In the genomic region with DNA sequence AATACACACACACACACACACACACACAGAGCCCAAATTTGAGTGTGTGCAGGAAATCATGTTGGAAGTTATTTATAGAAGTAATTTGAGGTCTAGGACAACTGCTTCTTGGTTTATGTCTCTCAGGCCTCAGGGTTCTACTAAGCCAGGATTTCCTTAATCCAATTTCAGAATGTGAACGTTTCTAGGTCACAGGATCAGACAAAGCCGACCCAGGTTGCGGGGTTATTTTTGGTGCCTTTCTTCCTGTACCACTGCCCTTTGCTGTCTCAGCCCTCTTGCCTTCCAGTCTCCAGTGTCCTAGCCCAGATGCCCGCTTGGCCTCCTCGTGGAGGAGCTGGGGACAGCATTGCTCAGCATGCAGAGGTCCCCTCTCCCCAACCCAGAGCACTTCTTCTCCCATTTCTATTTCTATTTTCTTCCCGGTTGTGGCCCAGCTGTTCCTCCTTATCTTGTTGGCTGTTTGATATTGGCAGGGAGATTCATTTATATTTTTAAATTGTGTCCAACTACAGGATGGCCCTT, we compare ENCODE assay signal across 29 mouse cellular contexts. TPM values are rescaled to one million over a fixed set of nuclear protein-coding genes. Genes with fewer than 3 reads are reported as not detected.
DNase-seq lines count a peak whose midpoint lies in the region; ATAC-seq and TF ChIP-seq lines count a peak whose summit lies in the region.
"Had no signal": no experiment of that assay in that cellular context is flagged by ENCODE, and none has a peak within 500 bp of the region (broad histone marks: within the 10 kb centered on the region; RNA-seq: fewer than 3 reads in every experiment).

No protein-coding gene starts in this region.

- H3ac ChIP-seq in myocyte (ENCODE audit: control insufficient read depth, insufficient read length), result no peak overlapping the region

- peak; percentile 10; the same call in 1 of the 2 replicates for TF ChIP-seq CTCF in kidney, adult 2 months (conservative IDR thresholded peaks at IDR 0.05; ENCODE audit: insufficient read depth, insufficient read length, low read depth, low read length)

- no peaks in the 10 kb centered on the region for H3K79me2 ChIP-seq in myocyte (ENCODE audit: control insufficient read depth, insufficient read depth)

- no peaks in the 10 kb centered on the region for H3K36me3 ChIP-seq in kidney, adult 2 months (ENCODE audit: control insufficient read depth, insufficient read depth, low read length)
- no peaks in the 10 kb centered on the region for H3K36me3 ChIP-seq in kidney, embryonic 14.5 days (ENCODE audit: control insufficient read depth, insufficient read depth, low read length)
- H3K36me3 ChIP-seq in myocyte (ENCODE audit: control insufficient read depth, insufficient read depth), result no peaks in the 10 kb centered on the region
- H3K36me3 ChIP-seq: embryonic facial prominence, embryonic 12.5 days; limb, embryonic 10.5 days; liver, embryonic 13.5 days; midbrain, embryonic 12.5 days; neural tube, embryonic 12.5 days had no signal

- intact Hi-C loops in heart, postnatal 36 days (cut with DNase I), result no loop called here

- H3K4me3 ChIP-seq in kidney, adult 2 months (ENCODE audit: insufficient read depth, low read depth, low read length), result no peak overlapping the region
- no peak overlapping the region for H3K4me3 ChIP-seq in kidney, embryonic 14.5 days (ENCODE audit: low read length)
- H3K4me3 ChIP-seq in myocyte, result no peak overlapping the region
- H3K4me3 ChIP-seq: embryonic facial prominence, embryonic 12.5 days; erythroblast, embryonic 14.5 days; forebrain, embryonic 13.5 days; left cerebral cortex, adult 2 months; limb, embryonic 10.5 days; liver, embryonic 13.5 days; midbrain, embryonic 12.5 days; neural tube, embryonic 12.5 days had no signal

- WGBS in kidney, adult 2 months, result 38% methylated on average over 6 of the region's 6 CpGs
- WGBS in kidney, embryonic 14.5 days, result 69% methylated on average over 6 of the region's 6 CpGs

- no peak for ATAC-seq in kidney, embryonic 14.5 days (ENCODE audit: low FRiP score, low TSS enrichment)
- ATAC-seq: forebrain, embryonic 13.5 days; hindbrain, postnatal 0 days had no signal

- H3K4me2 ChIP-seq in kidney, embryonic 14.5 days (replicated peaks; ENCODE audit: low read depth, low read length), result no peak overlapping the region
- peak overlapping the region; percentile 24 for H3K4me2 ChIP-seq in myocyte (ENCODE audit: low read depth)
- H3K4me2 ChIP-seq: embryonic facial prominence, embryonic 12.5 days; forebrain, embryonic 13.5 days; liver, embryonic 13.5 days; midbrain, embryonic 12.5 days; neural tube, embryonic 12.5 days had no signal

- peaks cover 3% of the 10 kb centered on the region; the same call in 1 of the 2 replicates for H3K4me1 ChIP-seq in kidney, adult 2 months (ENCODE audit: control insufficient read depth, insufficient read depth, low read length)
- H3K4me1 ChIP-seq in kidney, embryonic 14.5 days (ENCODE audit: control insufficient read depth, insufficient read depth, low read length), result peaks cover 4% of the 10 kb centered on the region; the same call in 1 of the 2 replicates
- H3K4me1 ChIP-seq: embryonic facial prominence, embryonic 12.5 days; neural tube, embryonic 12.5 days had no signal

- H3K9ac ChIP-seq in kidney, embryonic 14.5 days (ENCODE audit: low read depth, low read length), result no peak overlapping the region
- H3K9ac ChIP-seq: embryonic facial prominence, embryonic 12.5 days; forebrain, embryonic 13.5 days; liver, embryonic 13.5 days; midbrain, embryonic 12.5 days; neural tube, embryonic 12.5 days had no signal

- no peak overlapping the region for H3K27ac ChIP-seq in kidney, adult 2 months (ENCODE audit: insufficient read depth, low read depth, low read length)
- H3K27ac ChIP-seq in kidney, embryonic 14.5 days (ENCODE audit: low read depth, low read length), result no peak overlapping the region
- H3K27ac ChIP-seq: embryonic facial prominence, embryonic 12.5 days; forebrain, embryonic 13.5 days; hindbrain, postnatal 0 days; left cerebral cortex, adult 2 months; limb, embryonic 10.5 days; liver, embryonic 13.5 days; midbrain, embryonic 12.5 days; neural tube, embryonic 12.5 days had no signal

- H3K27me3 ChIP-seq in kidney, adult 2 months (replicated peaks; ENCODE audit: control insufficient read depth, insufficient read depth, low read length), result no peaks in the 10 kb centered on the region
- no peaks in the 10 kb centered on the region for H3K27me3 ChIP-seq in kidney, embryonic 14.5 days (ENCODE audit: control insufficient read depth, insufficient read depth, low read length)
- H3K27me3 ChIP-seq in myocyte (ENCODE audit: control insufficient read depth, insufficient read depth, insufficient read length), result peaks cover 13% of the 10 kb centered on the region
- H3K27me3 ChIP-seq: embryonic facial prominence, embryonic 12.5 days; liver, embryonic 13.5 days; midbrain, embryonic 12.5 days; neural tube, embryonic 12.5 days had no signal

- DNase-seq in heart, adult 11 months, result peak; percentile 86
- DNase-seq in heart, postnatal 36 days, result no peak
- no peak for DNase-seq in kidney, adult 2 months
- DNase-seq in 416B (ENCODE audit: low read depth), result peak; percentile 18
- DNase-seq in cerebellum, postnatal 25 days, result no peak
- DNase-seq in layer of hippocampus, postnatal 25 days (ENCODE audit: extremely low spot score in 1 of 2, low spot score in 1 of 2), result no peak
- DNase-seq: cerebellum, adult 8-10 months; kidney, adult 18-20 months; liver, embryonic 13.5 days; right cerebral cortex, adult 18-20 months; thymus, postnatal 4 days had no signal

- H3K9me3 ChIP-seq in kidney, embryonic 14.5 days (ENCODE audit: control insufficient read depth, low read length), result 0 out of 2 replicates have a peak, but pooled peaks cover 3% of the 10 kb centered on the region
- H3K9me3 ChIP-seq: embryonic facial prominence, embryonic 12.5 days; forebrain, embryonic 13.5 days; limb, embryonic 10.5 days; liver, embryonic 13.5 days; midbrain, embryonic 12.5 days; neural tube, embryonic 12.5 days had no signal

- TF ChIP-seq POLR2A in kidney, adult 2 months (IDR thresholded peaks at IDR 0.05; ENCODE audit: low read depth, low read length), result no peak
- no peak for TF ChIP-seq POLR2A in myocyte (IDR thresholded peaks at IDR 0.05; ENCODE audit: insufficient read length, low read depth)

TF ChIP-seq in myocyte, 11 proteins besides CTCF, POLR2A, EP300 and RAD21:
- TF ChIP-seq CEBPB (IDR thresholded peaks at IDR 0.05; ENCODE audit: insufficient read depth, poor library complexity, severe bottlenecking) (no peak), MAX (IDR thresholded peaks at IDR 0.05; ENCODE audit: low read depth) (no peak), REST (IDR thresholded peaks at IDR 0.05; ENCODE audit: insufficient read depth, insufficient read length) (no peak), MYOD1 (IDR thresholded peaks at IDR 0.05; ENCODE audit: control insufficient read depth in 1 of 3, insufficient read length in 2 of 3, low read depth in 2 of 3) (no peak), POLR2AphosphoS2 (IDR thresholded peaks at IDR 0.05; ENCODE audit: insufficient read length, low read depth) (no peak)

RNA-seq across cellular contexts. Expression of a gene that starts 5.3 kb away (rescaled TPM):
- 10 to 100 TPM; 23.6 to 25.0 TPM for total RNA-seq in heart, postnatal 36 days (2021)
- polyA plus RNA-seq in kidney, adult 2 months (2012; rRNA removed), result 3.0 and 3.7 TPM in 2 replicates
- 7.2 and 11.0 TPM in 2 replicates for polyA plus RNA-seq in kidney, embryonic 14.5 days (2014; fragmentation: Nextera tagmentation; extraction: Ambion mirVana)
- 11.1 TPM for polyA plus RNA-seq in myocyte (2012; fragmentation: generic; extraction: Trizol)
- 100 to 1,000 TPM; 140 to 149 TPM for total RNA-seq in layer of hippocampus, postnatal 25 days (2021)

RNA-seq across cellular contexts. Expression of a gene that starts 24.2 kb away (rescaled TPM):
- total RNA-seq in heart, postnatal 36 days (2021), result under 1 TPM in 1 of 2 experiments, not detected in 1; 0.08 TPM
- polyA plus RNA-seq in kidney, adult 2 months (2012; rRNA removed), result 31.7 and 34.6 TPM in 2 replicates
- polyA plus RNA-seq in kidney, embryonic 14.5 days (2014; fragmentation: Nextera tagmentation; extraction: Ambion mirVana), result 8.7 and 13.2 TPM in 2 replicates
- not detected for polyA plus RNA-seq in myocyte (2012; fragmentation: generic; extraction: Trizol)
- 10 to 100 TPM; 21.9 to 22.4 TPM for total RNA-seq in layer of hippocampus, postnatal 25 days (2021)
- total RNA-seq: granulocyte monocyte progenitor cell, adult 5-6 weeks; monocyte, adult 5-6 weeks had no signal
- polyA plus RNA-seq: C2C12; erythroblast, embryonic 14.5 days had no signal

RNA-seq across cellular contexts. Expression of a gene that starts 29.4 kb away (rescaled TPM):
- not detected for total RNA-seq in heart, postnatal 36 days (2021)
- polyA plus RNA-seq in kidney, adult 2 months (2012; rRNA removed), result not detected in 2 replicates
- polyA plus RNA-seq in kidney, embryonic 14.5 days (2014; fragmentation: Nextera tagmentation; extraction: Ambion mirVana), result not detected in 2 replicates
- not detected for polyA plus RNA-seq in myocyte (2012; fragmentation: generic; extraction: Trizol)
- not detected for total RNA-seq in layer of hippocampus, postnatal 25 days (2021)
- total RNA-seq: adrenal gland, adult 18-20 months; granulocyte monocyte progenitor cell, adult 5-6 weeks; hematopoietic stem cell, adult 5-6 weeks; hindbrain, postnatal 0 days; left cerebral cortex, adult 2 months; monocyte, adult 5-6 weeks had no signal
- polyA plus RNA-seq: C2C12; cortical plate, adult 2 months; embryonic facial prominence, embryonic 12.5 days; erythroblast, embryonic 14.5 days; forebrain, embryonic 13.5 days; hindbrain, postnatal 0 days; limb, embryonic 10.5 days; liver, embryonic 13.5 days; lung, embryonic 16.5 days; midbrain, embryonic 12.5 days; neural tube, embryonic 12.5 days; small intestine, adult 2 months had no signal

Comparison
In these comparisons a context has a peak if more than half of its experiments do, and no peak if none do; other contexts are left out.
1. DNase-seq: peak in heart, adult 11 months (single experiment) and 416B (single experiment); none in heart, postnatal 36 days (0 of 2), kidney, adult 2 months (single experiment), cerebellum, postnatal 25 days (0 of 2) and layer of hippocampus, postnatal 25 days (0 of 2).